Mouse (Mus musculus) lung, postnatal 14 days (tissue): ENCODE measurements around the gene Rad54l.

ENCODE experiments used
- DNase-seq: peaks from one replicate; pipeline ENCODE4 v3.0.0; 2021

Rad54l gene

GRCm38 (mm10) chr4:116140801-116141574 is 17.5 kb upstream of the Rad54l start:
- no peak for DNase-seq

GRCm38 (mm10) chr4:116137421-116137996 is 14.0 kb upstream of the Rad54l start:
- no peak for DNase-seq

GRCm38 (mm10) chr4:116134990-116135389 is 11.5 kb upstream of the Rad54l start:
- DNase-seq, result no peak

GRCm38 (mm10) chr4:116133126-116133525 is 9.6 kb upstream of the Rad54l start:
- no peak for DNase-seq

- DNase-seq, result no peak
Observed at GRCm38 (mm10) chr4:116127956-116128355, 4.5 kb upstream of the Rad54l start.

- DNase-seq, result no peak
Observed at GRCm38 (mm10) chr4:116125803-116126386, 2.4 kb upstream of the Rad54l start.

GRCm38 (mm10) chr4:116122762-116123161 is 728 bp downstream of the Rad54l start:
- DNase-seq, result no peak

GRCm38 (mm10) chr4:116111486-116111885 is 12.0 kb downstream of the Rad54l start:
- DNase-seq, result no peak

GRCm38 (mm10) chr4:116110695-116111094 is 12.8 kb downstream of the Rad54l start:
- no peak for DNase-seq

- no peak for DNase-seq
Observed at GRCm38 (mm10) chr4:116105278-116105677, 18.2 kb downstream of the Rad54l start.

GRCm38 (mm10) chr4:116100959-116101358 is 22.5 kb downstream of the Rad54l start:
- DNase-seq, result no peak

GRCm38 (mm10) chr4:116097211-116097610 is 26.3 kb downstream of the Rad54l start:
- DNase-seq, result no peak

- no peak for DNase-seq
Observed at GRCm38 (mm10) chr4:116096291-116096690, 27.2 kb downstream of the Rad54l start.

GRCm38 (mm10) chr4:116088510-116089249 is 34.8 kb downstream of the Rad54l start:
- DNase-seq, result no peak

- no peak for DNase-seq
Observed at GRCm38 (mm10) chr4:116077240-116078095, 46.0 kb downstream of the Rad54l start.

GRCm38 (mm10) chr4:116076369-116077231 is 46.9 kb downstream of the Rad54l start:
- peak; percentile 35 for DNase-seq

- DNase-seq, result peak; percentile 75
Observed at GRCm38 (mm10) chr4:116075631-116076368, 47.7 kb downstream of the Rad54l start.

- peak; percentile 97 for DNase-seq
Observed at GRCm38 (mm10) chr4:116074861-116075620, 48.4 kb downstream of the Rad54l start, which contains the start of the genes Uqcrh and Lrrc41. Gene Uqcrh (minus strand): TSS chr4:116075071. Gene Lrrc41 (plus strand): TSS chr4:116075269.

GRCm38 (mm10) chr4:116074145-116074675 is 49.3 kb downstream of the Rad54l start:
- no peak for DNase-seq
